Mouse (Mus musculus): ENCODE measurements around the gene Them5.

- TF ChIP-seq CTCF (IDR thresholded peaks at IDR 0.05; ENCODE audit: borderline replicate concordance, insufficient read depth, low read length): no peak
- TF ChIP-seq POLR2A (IDR thresholded peaks at IDR 0.05; ENCODE audit: low read depth, low read length): no peak
These were observed 31.2 kb downstream of the Them5 start for GRCm38 (mm10) chr3:94373090-94373489.

Data from embryonic fibroblast, embryonic 13.5 days (primary cell).